8 mouse cellular contexts compared by ENCODE assay signal in the genomic region with DNA sequence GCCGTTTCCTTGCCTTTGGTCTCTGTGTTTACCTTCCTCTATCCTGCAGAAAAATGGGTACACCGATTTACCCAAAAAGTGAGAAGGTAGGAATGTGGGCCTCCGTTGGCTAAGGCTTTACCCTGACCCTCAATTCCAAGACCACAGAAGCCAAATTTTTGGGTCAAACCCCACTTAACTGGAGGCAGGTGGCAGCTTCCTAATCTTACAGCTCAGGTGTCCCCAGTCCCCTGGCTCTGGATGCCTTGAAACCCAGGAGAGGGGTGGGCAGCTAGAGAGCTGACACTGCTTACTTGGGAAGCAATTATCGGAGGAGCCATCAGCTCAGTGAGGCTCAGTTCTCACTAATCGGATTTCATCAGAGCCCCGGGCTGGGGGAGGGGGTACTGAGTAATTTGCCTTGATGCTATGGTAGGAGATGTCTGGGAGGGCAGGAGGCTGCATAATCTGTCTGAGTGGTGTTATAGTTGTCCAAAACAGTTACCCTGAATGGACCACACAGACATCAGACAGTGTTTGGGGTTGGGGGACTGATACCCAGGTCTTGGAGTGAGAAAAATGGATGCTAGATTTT. TPM values are rescaled to one million over a fixed set of nuclear protein-coding genes. Genes with fewer than 3 reads are reported as not detected.
DNase-seq lines count a peak whose midpoint lies in the region; ATAC-seq and TF ChIP-seq lines count a peak whose summit lies in the region.

Smug1 (minus strand) TSS at position 51 of the 574 bp plus-strand sequence.

- TF ChIP-seq POLR2A in kidney, adult 2 months (IDR thresholded peaks at IDR 0.05; ENCODE audit: low read depth, low read length) = no peak

- intact Hi-C loops in left cerebral cortex, postnatal 25 days (cut with DNase I) = no loop called here

- no peak within 1 kb of the TSS for H3K4me3 ChIP-seq in kidney, adult 2 months (ENCODE audit: insufficient read depth, low read depth, low read length)
- no peak within 1 kb of the TSS for H3K4me3 ChIP-seq in heart, embryonic 12.5 days
- H3K4me3 ChIP-seq in stomach, embryonic 16.5 days (replicated peaks; ENCODE audit: low read length) = no peak within 1 kb of the TSS
- H3K4me3 ChIP-seq in liver, postnatal 0 days (ENCODE audit: low read depth, low read length) = no peak within 1 kb of the TSS

- H3K36me3 ChIP-seq in kidney, adult 2 months (ENCODE audit: control insufficient read depth, insufficient read depth, low read length) = no peaks in the 10 kb centered on the region
- no peaks in the 10 kb centered on the region for H3K36me3 ChIP-seq in heart, embryonic 12.5 days
- H3K36me3 ChIP-seq in stomach, embryonic 16.5 days (ENCODE audit: control insufficient read depth, insufficient read depth, low read length) = no peaks in the 10 kb centered on the region
- no peaks in the 10 kb centered on the region for H3K36me3 ChIP-seq in liver, postnatal 0 days (replicated peaks; ENCODE audit: insufficient read depth, low read length)

- no peak within 1 kb of the TSS for H3K4me2 ChIP-seq in heart, embryonic 12.5 days
- no peak within 1 kb of the TSS for H3K4me2 ChIP-seq in stomach, embryonic 16.5 days (ENCODE audit: low read depth, low read length)
- no peak within 1 kb of the TSS for H3K4me2 ChIP-seq in liver, postnatal 0 days (ENCODE audit: low read depth, low read length)

- no peaks in the 10 kb centered on the region for H3K27me3 ChIP-seq in kidney, adult 2 months (replicated peaks; ENCODE audit: control insufficient read depth, insufficient read depth, low read length)
- peaks cover 70% of the 10 kb centered on the region for H3K27me3 ChIP-seq in heart, embryonic 12.5 days (replicated peaks)
- H3K27me3 ChIP-seq in stomach, embryonic 16.5 days (ENCODE audit: control insufficient read depth, insufficient read depth, low read length) = peaks cover 37% of the 10 kb centered on the region
- peaks cover 52% of the 10 kb centered on the region for H3K27me3 ChIP-seq in liver, postnatal 0 days (ENCODE audit: insufficient read depth, low read length)

- WGBS in kidney, adult 2 months = 84% methylated on average over 6 of the region's 6 CpGs
- WGBS in heart, embryonic 12.5 days = 23% methylated on average over 6 of the region's 6 CpGs
- 56% methylated on average over 6 of the region's 6 CpGs for WGBS in stomach, embryonic 16.5 days
- WGBS in liver, postnatal 0 days (ENCODE audit: insufficient replicate concordance) = 43% methylated on average over 6 of the region's 6 CpGs

- H3K27ac ChIP-seq in kidney, adult 2 months (ENCODE audit: insufficient read depth, low read depth, low read length) = no peak within 1 kb of the TSS
- no peak within 1 kb of the TSS for H3K27ac ChIP-seq in heart, embryonic 12.5 days (ENCODE audit: poor library complexity, severe bottlenecking)
- H3K27ac ChIP-seq in stomach, embryonic 16.5 days (ENCODE audit: low read length) = no peak within 1 kb of the TSS
- H3K27ac ChIP-seq in liver, postnatal 0 days (ENCODE audit: low read depth) = no peak within 1 kb of the TSS

- H3K4me1 ChIP-seq in kidney, adult 2 months (ENCODE audit: control insufficient read depth, insufficient read depth, low read length) = peaks cover 18% of the 10 kb centered on the region; the same call in 1 of the 2 replicates
- H3K4me1 ChIP-seq in heart, embryonic 12.5 days (replicated peaks) = peaks cover 26% of the 10 kb centered on the region
- H3K4me1 ChIP-seq in stomach, embryonic 16.5 days (ENCODE audit: control insufficient read depth, insufficient read depth, low read length) = peaks cover 37% of the 10 kb centered on the region
- H3K4me1 ChIP-seq in liver, postnatal 0 days (ENCODE audit: insufficient read depth) = peaks cover 32% of the 10 kb centered on the region

- no peak for ATAC-seq in heart, embryonic 12.5 days (ENCODE audit: insufficient number of reproducible peaks, low FRiP score)
- no peak for ATAC-seq in stomach, embryonic 16.5 days (ENCODE audit: insufficient read depth, low FRiP score)
- ATAC-seq in liver, postnatal 0 days = no peak

- no peak for TF ChIP-seq EP300 in liver, postnatal 0 days (IDR thresholded peaks at IDR 0.05; ENCODE audit: low read depth)

- TF ChIP-seq CTCF in kidney, adult 2 months (conservative IDR thresholded peaks at IDR 0.05; ENCODE audit: insufficient read depth, insufficient read length, low read depth, low read length) = no peak
- TF ChIP-seq CTCF in liver, postnatal 0 days (IDR thresholded peaks at IDR 0.05; ENCODE audit: low read depth) = no peak

- H3K9ac ChIP-seq in heart, embryonic 12.5 days = no peak within 1 kb of the TSS
- no peak within 1 kb of the TSS for H3K9ac ChIP-seq in stomach, embryonic 16.5 days (ENCODE audit: low read length)
- no peak within 1 kb of the TSS for H3K9ac ChIP-seq in liver, postnatal 0 days (replicated peaks)

- no peak for DNase-seq in kidney, adult 2 months
- no peak for DNase-seq in kidney, postnatal 10 days
- no peak for DNase-seq in adrenal gland, postnatal 14 days
- no peak for DNase-seq in left cerebral cortex, postnatal 25 days (ENCODE audit: low spot score in 2 of 2)
- DNase-seq in liver, postnatal 0 days = no peak
- no peak for DNase-seq in urinary bladder, postnatal 14 days (ENCODE audit: low spot score)

- no peaks in the 10 kb centered on the region for H3K9me3 ChIP-seq in heart, embryonic 12.5 days (replicated peaks)
- H3K9me3 ChIP-seq in stomach, embryonic 16.5 days (replicated peaks; ENCODE audit: control insufficient read depth, low read length) = no peaks in the 10 kb centered on the region
- H3K9me3 ChIP-seq in liver, postnatal 0 days (ENCODE audit: low read length) = no peaks in the 10 kb centered on the region

RNA-seq across cellular contexts. Expression of gene Smug1, which starts in this region (rescaled TPM):
- polyA plus RNA-seq in kidney, adult 2 months (2012; rRNA removed) = 15.5 and 19.4 TPM in 2 replicates
- total RNA-seq in adrenal gland, postnatal 14 days (2021) = 10.9 and 17.6 TPM in 2 replicates
- 17.1 and 17.4 TPM in 2 replicates for polyA plus RNA-seq in heart, embryonic 12.5 days (2016; fragmentation: Nextera tagmentation; extraction: Ambion mirVana)
- total RNA-seq in left cerebral cortex, postnatal 25 days (2021) = 10 to 100 TPM; 19.2 to 20.9 TPM
- 20.1 and 21.1 TPM in 2 replicates for polyA plus RNA-seq in stomach, embryonic 16.5 days (2015; fragmentation: Nextera tagmentation; extraction: Ambion mirVana)
- polyA plus RNA-seq in liver, postnatal 0 days (2015; fragmentation: Nextera tagmentation; extraction: Ambion mirVana) = 3.6 and 3.8 TPM in 2 replicates
